Mouse (Mus musculus): Measurements from ENCODE around the gene Hsd17b13. TPM values are rescaled to one million over a fixed set of nuclear protein-coding genes. Genes with fewer than 3 reads are reported as not detected.

Hsd17b13 gene
- total RNA-seq, 2 experiments from 2014 or later, result not detected

Other genes starting within 250 kb of the Hsd17b13 start
- gene Klhl8, start 66.2 kb downstream of the Hsd17b13 start, total RNA-seq (2014; fragmentation: Nextera tagmentation), result 1.9 and 2.5 TPM in 2 replicates
- gene Klhl8, start 66.2 kb downstream of the Hsd17b13 start, total RNA-seq (2017), result 3.5 and 4.1 TPM in 2 replicates
- gene Hsd17b11, start 44.5 kb upstream of the Hsd17b13 start, total RNA-seq (2014; fragmentation: Nextera tagmentation), result 63.1 and 79.0 TPM in 2 replicates
- 79.8 and 93.7 TPM in 2 replicates for gene Hsd17b11, start 44.5 kb upstream of the Hsd17b13 start, total RNA-seq (2017)
- 21.3 and 32.5 TPM in 2 replicates for gene Nudt9, start 68.9 kb upstream of the Hsd17b13 start, total RNA-seq (2014; fragmentation: Nextera tagmentation)
- 37.4 and 43.8 TPM in 2 replicates for gene Nudt9, start 68.9 kb upstream of the Hsd17b13 start, total RNA-seq (2017)
- gene Gm17660, start 100.2 kb upstream of the Hsd17b13 start, total RNA-seq (2014; fragmentation: Nextera tagmentation), result not detected in 2 replicates
- not detected in 2 replicates for gene Gm17660, start 100.2 kb upstream of the Hsd17b13 start, total RNA-seq (2017)
- not detected in 2 replicates for gene Sparcl1, start 136.3 kb upstream of the Hsd17b13 start, total RNA-seq (2014; fragmentation: Nextera tagmentation)
- not detected in 2 replicates for gene Sparcl1, start 136.3 kb upstream of the Hsd17b13 start, total RNA-seq (2017)
- not detected in 2 replicates for gene Dspp, start 193.3 kb upstream of the Hsd17b13 start, total RNA-seq (2014; fragmentation: Nextera tagmentation)
- not detected in 2 replicates for gene Dspp, start 193.3 kb upstream of the Hsd17b13 start, total RNA-seq (2017)
- gene Dmp1, start 225.2 kb upstream of the Hsd17b13 start, total RNA-seq (2014; fragmentation: Nextera tagmentation), result not detected in 2 replicates
- gene Dmp1, start 225.2 kb upstream of the Hsd17b13 start, total RNA-seq (2017), result not detected in 2 replicates